Mouse (Mus musculus): ENCODE data around the gene Fam89a. TPM values are rescaled to one million over a fixed set of nuclear protein-coding genes. Genes with fewer than 3 reads are reported as not detected.
A peak's percentile ranks its signal among the peaks of the same experiment; 100 is the strongest.

The Fam89a gene
- polyA plus RNA-seq, 1 experiment from 2014 or later: 6.2 TPM

DNA sequence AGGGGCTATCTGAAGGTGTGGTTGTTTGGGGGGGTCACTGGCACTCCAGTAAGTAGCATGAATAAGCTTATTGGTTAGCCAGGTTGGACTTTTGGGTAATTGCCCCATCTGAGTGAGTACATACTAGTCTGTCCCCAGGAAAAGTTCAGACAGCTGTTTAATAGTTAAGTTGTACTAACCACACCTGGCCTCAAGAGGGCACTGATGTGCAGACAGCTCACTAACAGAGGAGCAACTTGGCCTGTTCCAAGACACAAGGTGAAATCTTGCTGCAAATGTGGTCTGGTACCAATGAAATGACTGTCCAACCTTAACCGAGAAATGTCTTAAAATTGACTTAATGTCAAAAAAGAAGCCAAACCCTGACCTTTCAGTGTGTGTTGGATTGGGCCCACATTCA, 12.4 kb downstream of the Fam89a start:
- H3K9me3 ChIP-seq (ENCODE audit: control insufficient read depth, low read length): no peaks in the 10 kb centered on the region
- H3K4me3 ChIP-seq (ENCODE audit: low read length): no peak overlapping the region
- no peak overlapping the region for H3K9ac ChIP-seq (ENCODE audit: low read depth, low read length)
- 81% methylated on average over 1 of the region's 1 CpGs for WGBS
- H3K27ac ChIP-seq (ENCODE audit: low read depth, low read length): no peak overlapping the region
- no peaks in the 10 kb centered on the region for H3K4me1 ChIP-seq (ENCODE audit: control insufficient read depth, insufficient read depth, low read length)
- H3K36me3 ChIP-seq (ENCODE audit: control insufficient read depth, insufficient read depth, low read length): peaks cover 29% of the 10 kb centered on the region
- H3K4me2 ChIP-seq (replicated peaks; ENCODE audit: low read depth, low read length): no peak overlapping the region
- H3K27me3 ChIP-seq (ENCODE audit: control insufficient read depth, insufficient read depth, low read length): no peaks in the 10 kb centered on the region
- no peak for ATAC-seq (ENCODE audit: low FRiP score, low TSS enrichment)

DNA sequence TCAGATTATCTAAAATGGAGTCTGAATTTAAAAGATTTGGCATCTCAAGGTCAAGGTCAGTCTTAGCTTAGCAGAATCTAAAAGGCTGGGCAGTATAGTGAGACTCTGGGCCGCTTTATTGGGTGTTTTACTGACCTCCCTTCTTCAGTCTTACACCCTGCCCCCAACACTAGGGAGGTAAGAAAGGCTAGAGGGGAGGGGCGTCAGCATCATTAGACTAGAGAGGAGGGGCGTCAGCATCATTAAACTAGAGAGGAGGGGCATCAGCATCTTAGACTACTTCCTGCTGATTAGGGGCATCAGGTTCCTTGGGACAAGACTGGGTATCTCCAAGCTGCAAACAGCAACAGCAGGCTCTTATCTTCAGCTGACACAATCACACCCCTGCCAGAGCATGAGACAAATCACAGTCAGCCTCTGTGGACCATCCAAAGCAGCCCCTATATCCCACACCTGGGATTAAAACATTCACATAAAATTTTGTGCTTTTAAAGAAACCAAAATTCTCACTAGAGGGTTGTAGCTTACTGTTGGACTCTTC, 16.2 kb downstream of the Fam89a start:
- Histone ChIP-seq H3K27me3 (ENCODE audit: control insufficient read depth, insufficient read depth, low read length) (no peaks in the 10 kb centered on the region), H3K4me3 (ENCODE audit: low read length) (no peak overlapping the region), H3K9me3 (ENCODE audit: control insufficient read depth, low read length) (no peaks in the 10 kb centered on the region), H3K4me2 (replicated peaks; ENCODE audit: low read depth, low read length) (no peak overlapping the region), H3K27ac (ENCODE audit: low read depth, low read length) (no peak overlapping the region), H3K9ac (ENCODE audit: low read depth, low read length) (no peak overlapping the region), H3K4me1 (ENCODE audit: control insufficient read depth, insufficient read depth, low read length) (no peaks in the 10 kb centered on the region), H3K36me3 (ENCODE audit: control insufficient read depth, insufficient read depth, low read length) (peaks cover 54% of the 10 kb centered on the region)
- WGBS: 57% methylated on average over 3 of the region's 3 CpGs
- no peak for ATAC-seq (ENCODE audit: low FRiP score, low TSS enrichment)

DNA sequence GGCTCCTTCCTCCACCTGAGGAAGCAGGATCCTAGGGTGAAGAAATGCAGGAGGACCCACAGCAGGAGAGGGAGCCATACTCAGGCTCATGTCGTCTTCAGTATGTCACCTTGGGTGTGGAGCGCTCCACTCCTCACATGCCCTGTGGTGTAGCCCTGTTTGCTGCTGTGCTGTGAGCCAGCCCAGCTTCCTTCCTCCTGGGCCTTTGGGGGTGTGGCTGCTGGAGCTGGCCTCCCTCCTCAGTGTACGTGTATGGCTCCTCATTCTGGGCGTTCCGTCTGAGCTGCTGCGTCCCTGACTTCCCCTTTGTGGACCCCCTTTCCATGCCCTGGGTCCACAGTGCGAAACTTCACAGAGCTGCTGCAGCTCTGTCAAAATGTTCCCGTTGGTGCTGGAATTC, 18.8 kb downstream of the Fam89a start:
- no peaks in the 10 kb centered on the region for H3K9me3 ChIP-seq (ENCODE audit: control insufficient read depth, low read length)
- no peaks in the 10 kb centered on the region for H3K27me3 ChIP-seq (ENCODE audit: control insufficient read depth, insufficient read depth, low read length)
- H3K27ac ChIP-seq (ENCODE audit: low read depth, low read length): no peak overlapping the region
- H3K9ac ChIP-seq (ENCODE audit: low read depth, low read length): no peak overlapping the region
- ATAC-seq (ENCODE audit: low FRiP score, low TSS enrichment): no peak
- no peaks in the 10 kb centered on the region for H3K4me1 ChIP-seq (ENCODE audit: control insufficient read depth, insufficient read depth, low read length)
- H3K4me2 ChIP-seq (replicated peaks; ENCODE audit: low read depth, low read length): no peak overlapping the region
- peaks cover 72% of the 10 kb centered on the region for H3K36me3 ChIP-seq (ENCODE audit: control insufficient read depth, insufficient read depth, low read length)
- no peak overlapping the region for H3K4me3 ChIP-seq (ENCODE audit: low read length)
- 92% methylated on average over 8 of the region's 8 CpGs for WGBS

DNA sequence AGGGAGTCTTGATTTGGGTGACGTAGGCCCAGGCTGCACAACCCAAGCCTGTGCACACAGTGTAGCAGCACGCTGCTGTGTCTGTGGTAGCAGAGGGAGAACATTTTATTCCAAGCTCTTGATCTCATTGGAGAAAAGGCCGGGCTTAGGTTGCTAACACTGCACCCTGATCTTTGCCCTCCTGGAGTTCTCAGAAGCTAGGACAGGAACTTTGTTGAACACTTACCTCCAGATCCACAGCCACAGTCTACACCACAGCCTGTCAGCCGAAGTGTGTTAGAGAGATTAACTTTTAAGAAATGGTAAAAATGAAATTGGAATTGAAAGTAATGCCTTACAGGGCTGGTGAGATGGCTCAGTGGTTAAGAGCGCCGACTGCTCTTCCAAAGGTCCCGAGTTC, 27.3 kb downstream of the Fam89a start:
- no peak overlapping the region for H3K27ac ChIP-seq (ENCODE audit: low read depth, low read length)
- H3K4me3 ChIP-seq (ENCODE audit: low read length): no peak overlapping the region
- no peaks in the 10 kb centered on the region for H3K27me3 ChIP-seq (ENCODE audit: control insufficient read depth, insufficient read depth, low read length)
- no peak overlapping the region for H3K4me2 ChIP-seq (replicated peaks; ENCODE audit: low read depth, low read length)
- H3K4me1 ChIP-seq (ENCODE audit: control insufficient read depth, insufficient read depth, low read length): peaks cover 21% of the 10 kb centered on the region
- no peak for ATAC-seq (ENCODE audit: low FRiP score, low TSS enrichment)
- no peak overlapping the region for H3K9ac ChIP-seq (ENCODE audit: low read depth, low read length)
- H3K9me3 ChIP-seq (ENCODE audit: control insufficient read depth, low read length): no peaks in the 10 kb centered on the region
- 98% methylated on average over 7 of the region's 7 CpGs for WGBS
- H3K36me3 ChIP-seq (ENCODE audit: control insufficient read depth, insufficient read depth, low read length): peaks cover 37% of the 10 kb centered on the region

DNA sequence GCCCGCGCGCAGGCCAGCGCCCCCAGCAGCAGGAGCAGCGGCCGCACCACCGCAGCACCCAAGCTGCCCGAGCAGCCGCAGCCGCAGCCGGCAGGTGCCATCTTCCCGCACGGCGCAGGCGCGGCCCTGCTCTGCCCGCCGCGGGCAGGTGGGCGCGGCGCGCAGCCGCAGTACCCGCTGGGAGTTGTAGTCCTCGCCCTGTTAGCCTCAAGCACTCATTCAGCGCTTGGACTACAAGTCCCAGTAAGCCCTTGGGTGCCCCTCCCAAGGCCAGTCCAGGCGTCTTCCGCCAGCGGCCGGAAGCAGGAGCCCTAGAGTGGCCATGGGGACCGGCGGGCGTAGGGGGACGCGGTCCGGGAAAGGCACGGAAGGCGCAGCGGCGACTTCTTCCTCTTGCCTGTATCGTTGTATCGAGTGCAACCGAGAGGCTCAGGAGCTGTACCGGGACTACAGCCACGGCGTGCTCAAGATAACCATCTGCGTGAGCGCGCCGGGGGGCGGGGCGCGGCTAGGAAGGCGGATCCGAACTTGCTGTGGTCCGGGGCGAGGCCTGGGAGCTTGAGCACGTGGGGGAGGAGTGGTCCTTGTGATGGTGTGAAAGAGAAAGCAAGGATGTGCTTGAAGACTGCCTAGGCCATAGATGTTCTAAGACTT, 29.6 kb downstream of the Fam89a start, which contains the start of the genes Ttc13 and Arv1:
TSS of gene Ttc13 (minus strand) at position 122 of the 654 bp plus-strand sequence.
TSS of gene Arv1 (plus strand) at position 278 of the 654 bp plus-strand sequence.
- H3K27me3 ChIP-seq (ENCODE audit: control insufficient read depth, insufficient read depth, low read length): no peaks in the 10 kb centered on the region
- H3K27ac ChIP-seq (ENCODE audit: low read depth, low read length): peak within 1 kb of the TSS; percentile 42; the same call in 1 of the 2 replicates
- peaks cover 21% of the 10 kb centered on the region for H3K4me1 ChIP-seq (ENCODE audit: control insufficient read depth, insufficient read depth, low read length)
- peak within 1 kb of the TSS; percentile 99 for H3K4me3 ChIP-seq (ENCODE audit: low read length)
- peak; percentile 100 for ATAC-seq (ENCODE audit: low FRiP score, low TSS enrichment)
- H3K4me2 ChIP-seq (replicated peaks; ENCODE audit: low read depth, low read length): peak within 1 kb of the TSS; percentile 89
- under 1% methylated on average over 59 of the region's 59 CpGs for WGBS
- H3K36me3 ChIP-seq (ENCODE audit: control insufficient read depth, insufficient read depth, low read length): peaks cover 15% of the 10 kb centered on the region; the same call in 1 of the 2 replicates
- H3K9ac ChIP-seq (ENCODE audit: low read depth, low read length): peak within 1 kb of the TSS; percentile 86
- H3K9me3 ChIP-seq (ENCODE audit: control insufficient read depth, low read length): no peaks in the 10 kb centered on the region

DNA sequence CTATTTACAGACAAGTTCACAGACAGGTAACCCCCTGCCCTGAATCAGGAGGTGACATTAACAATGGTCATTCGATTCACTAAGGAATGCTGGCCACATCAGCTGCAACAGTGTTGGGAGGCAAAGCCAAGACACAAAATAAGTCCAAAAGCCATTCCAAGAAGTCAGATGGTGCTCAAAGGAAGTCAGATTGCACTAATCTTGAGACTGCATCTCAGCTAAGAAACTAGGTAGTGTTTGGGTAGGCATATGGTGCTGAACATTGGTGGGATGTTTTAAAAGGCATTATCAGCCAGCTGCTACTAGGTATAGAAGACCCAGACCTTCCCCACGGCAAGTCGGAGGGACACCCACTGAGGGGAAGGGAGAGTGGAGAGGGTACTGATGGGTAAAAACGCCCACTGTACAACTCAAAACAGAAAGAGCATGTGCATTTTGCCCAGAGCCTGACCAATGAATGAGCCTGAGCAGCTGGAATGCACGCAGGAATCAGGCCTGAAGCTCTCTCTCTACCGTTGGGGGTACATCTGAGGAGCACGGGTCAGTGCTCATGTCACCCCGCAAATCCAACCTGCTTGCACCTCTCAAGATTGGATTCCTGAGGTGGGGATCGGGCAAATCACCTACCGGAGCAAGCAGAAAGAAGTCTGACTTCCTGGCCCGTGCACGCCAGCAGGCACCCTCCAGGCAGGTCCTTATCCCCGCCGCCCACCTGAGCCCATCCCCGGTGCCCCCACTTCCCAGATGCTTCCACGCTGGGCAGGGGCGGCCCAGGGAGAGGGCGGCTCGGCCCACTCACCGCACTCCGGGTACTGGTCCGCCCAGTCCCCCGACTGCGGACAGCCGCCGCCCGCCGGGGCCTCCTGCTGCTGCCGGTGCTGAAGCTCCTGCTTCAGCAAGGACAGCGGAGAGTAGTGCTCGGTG, 30.4 kb downstream of the Fam89a start:
- peaks cover 21% of the 10 kb centered on the region for H3K4me1 ChIP-seq (ENCODE audit: control insufficient read depth, insufficient read depth, low read length)
- H3K27ac ChIP-seq (ENCODE audit: low read depth, low read length): peak overlapping the region; percentile 42; the same call in 1 of the 2 replicates
- 3% methylated on average over 30 of the region's 31 CpGs for WGBS
- H3K9me3 ChIP-seq (ENCODE audit: control insufficient read depth, low read length): no peaks in the 10 kb centered on the region
- peak overlapping the region; percentile 86 for H3K9ac ChIP-seq (ENCODE audit: low read depth, low read length)
- H3K4me2 ChIP-seq (replicated peaks; ENCODE audit: low read depth, low read length): peak overlapping the region; percentile 85
- H3K27me3 ChIP-seq (ENCODE audit: control insufficient read depth, insufficient read depth, low read length): no peaks in the 10 kb centered on the region
- H3K4me3 ChIP-seq (ENCODE audit: low read length): peak overlapping the region; percentile 99
- peak; percentile 59; the same call in 1 of the 2 replicates for ATAC-seq (ENCODE audit: low FRiP score, low TSS enrichment)
- H3K36me3 ChIP-seq (ENCODE audit: control insufficient read depth, insufficient read depth, low read length): peaks cover 8% of the 10 kb centered on the region; the same call in 1 of the 2 replicates

DNA sequence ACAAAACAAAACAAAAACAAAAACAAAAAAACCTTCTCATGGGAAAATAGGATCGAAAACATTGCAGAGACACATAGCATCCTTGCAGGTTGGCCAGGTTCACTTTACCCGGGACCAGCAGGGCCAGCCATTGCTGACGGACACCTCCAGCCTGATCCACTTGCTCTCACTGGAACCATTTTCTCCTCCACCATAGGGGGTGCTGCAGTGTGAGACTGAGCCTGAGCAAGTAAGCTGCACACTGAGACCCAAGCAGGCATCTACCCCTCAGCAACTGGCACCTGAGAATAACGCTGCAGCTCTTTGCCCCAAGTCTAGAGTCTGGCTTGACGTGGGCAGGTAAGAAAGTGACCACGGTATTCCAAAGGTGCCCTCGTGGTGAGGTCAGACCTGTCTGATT, 31.5 kb downstream of the Fam89a start:
- 81% methylated on average over 7 of the region's 7 CpGs for WGBS
- no peak for ATAC-seq (ENCODE audit: low FRiP score, low TSS enrichment)
- H3K4me1 ChIP-seq (ENCODE audit: control insufficient read depth, insufficient read depth, low read length): peaks cover 21% of the 10 kb centered on the region
- no peaks in the 10 kb centered on the region for H3K27me3 ChIP-seq (ENCODE audit: control insufficient read depth, insufficient read depth, low read length)
- no peak overlapping the region for H3K4me2 ChIP-seq (replicated peaks; ENCODE audit: low read depth, low read length)
- H3K36me3 ChIP-seq (ENCODE audit: control insufficient read depth, insufficient read depth, low read length): peaks cover under 1% of the 10 kb centered on the region; the same call in 1 of the 2 replicates
- no peaks in the 10 kb centered on the region for H3K9me3 ChIP-seq (ENCODE audit: control insufficient read depth, low read length)
- H3K9ac ChIP-seq (ENCODE audit: low read depth, low read length): no peak overlapping the region
- H3K27ac ChIP-seq (ENCODE audit: low read depth, low read length): no peak overlapping the region
- no peak overlapping the region for H3K4me3 ChIP-seq (ENCODE audit: low read length)

DNA sequence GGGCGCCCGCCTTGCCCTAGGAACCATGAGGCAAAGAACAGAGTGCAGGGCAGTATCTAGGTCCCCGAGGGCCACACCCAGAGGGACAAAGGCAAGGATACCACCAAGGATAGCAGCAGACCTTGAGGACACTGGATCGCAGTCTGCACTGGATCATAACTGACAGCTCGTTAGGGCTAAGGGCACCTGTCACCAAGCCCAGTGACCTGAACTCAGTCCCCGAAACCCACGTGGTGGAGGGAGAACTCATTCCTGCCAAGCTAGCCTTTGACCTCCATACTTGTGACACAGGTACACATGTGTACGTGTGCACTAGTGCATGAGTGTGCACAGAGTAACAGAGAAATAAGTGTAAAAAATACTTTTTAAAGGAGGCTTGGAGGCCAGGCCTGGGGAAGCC, 35.9 kb downstream of the Fam89a start:
- H3K27me3 ChIP-seq (ENCODE audit: control insufficient read depth, insufficient read depth, low read length): no peaks in the 10 kb centered on the region
- no peak overlapping the region for H3K4me3 ChIP-seq (ENCODE audit: low read length)
- H3K4me1 ChIP-seq (ENCODE audit: control insufficient read depth, insufficient read depth, low read length): peaks cover 7% of the 10 kb centered on the region
- no peaks in the 10 kb centered on the region for H3K9me3 ChIP-seq (ENCODE audit: control insufficient read depth, low read length)
- no peak overlapping the region for H3K9ac ChIP-seq (ENCODE audit: low read depth, low read length)
- ATAC-seq (ENCODE audit: low FRiP score, low TSS enrichment): no peak; the same call in 1 of the 2 replicates
- peaks cover 19% of the 10 kb centered on the region for H3K36me3 ChIP-seq (ENCODE audit: control insufficient read depth, insufficient read depth, low read length)
- no peak overlapping the region for H3K27ac ChIP-seq (ENCODE audit: low read depth, low read length)
- H3K4me2 ChIP-seq (replicated peaks; ENCODE audit: low read depth, low read length): no peak overlapping the region
- 86% methylated on average over 8 of the region's 8 CpGs for WGBS

Data from kidney, embryonic 14.5 days (tissue).